Mouse (Mus musculus): ENCODE measurements around the gene Fam129c. TPM values are rescaled to one million over a fixed set of nuclear protein-coding genes. Genes with fewer than 3 reads are reported as not detected.

Fam129c gene
- polyA plus RNA-seq, 1 experiment from 2014 or later = 3.6 TPM

GRCm38 (mm10) chr8:71610822-71611651 lies 13.6 kb downstream of the Fam129c start, which contains the start of gene Colgalt1:
Gene Colgalt1, plus strand, starts transcription at chr8:71610998.
- ATAC-seq (ENCODE audit: insufficient read depth, low FRiP score, low TSS enrichment) (peak; percentile 99), DNase-seq (ENCODE audit: low spot score) (peak; percentile 98)
- WGBS = under 1% methylated on average over 80 of the region's 82 CpGs
- 0 out of 2 replicates have a peak, but pooled peaks cover 7% of the 10 kb centered on the region for H3K36me3 ChIP-seq (ENCODE audit: control insufficient read depth, insufficient read depth, low read length)
- peaks cover 8% of the 10 kb centered on the region for H3K4me1 ChIP-seq (ENCODE audit: control insufficient read depth, insufficient read depth, low read length)
- H3K4me2 ChIP-seq (ENCODE audit: low read depth) = peak within 1 kb of the TSS; percentile 79
- H3K9ac ChIP-seq (ENCODE audit: low read length) = peak within 1 kb of the TSS; percentile 92
- H3K27ac ChIP-seq (ENCODE audit: low read depth, low read length) = peak within 1 kb of the TSS; percentile 70
- peak within 1 kb of the TSS; percentile 94 for H3K4me3 ChIP-seq (ENCODE audit: low read depth, low read length)
- no peaks in the 10 kb centered on the region for H3K27me3 ChIP-seq (ENCODE audit: control insufficient read depth, insufficient read depth, low read length)
- H3K9me3 ChIP-seq (ENCODE audit: control insufficient read depth, low read length) = no peaks in the 10 kb centered on the region

DNA sequence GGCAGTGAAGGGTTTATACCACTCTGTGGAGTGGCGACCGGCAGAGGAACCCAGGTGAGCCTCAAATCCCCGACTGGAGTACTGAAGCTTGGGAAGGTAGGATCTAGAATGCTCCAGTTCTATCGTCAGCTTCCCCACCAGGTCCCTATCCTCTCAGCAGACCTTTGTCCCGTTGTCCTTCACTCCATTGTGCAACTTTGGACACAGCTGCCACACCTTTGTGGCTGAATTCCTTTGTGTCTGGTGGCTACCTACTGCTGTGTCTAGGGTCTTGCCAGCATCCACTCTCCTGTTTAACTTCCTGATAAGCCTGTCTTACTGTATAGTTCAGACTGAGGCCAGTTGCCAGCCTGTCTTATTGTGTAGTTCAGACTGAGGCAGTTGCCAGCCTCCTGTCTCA lies 14.7 kb downstream of the Fam129c start:
- H3K27me3 ChIP-seq (ENCODE audit: control insufficient read depth, insufficient read depth, low read length) = no peaks in the 10 kb centered on the region

DNA sequence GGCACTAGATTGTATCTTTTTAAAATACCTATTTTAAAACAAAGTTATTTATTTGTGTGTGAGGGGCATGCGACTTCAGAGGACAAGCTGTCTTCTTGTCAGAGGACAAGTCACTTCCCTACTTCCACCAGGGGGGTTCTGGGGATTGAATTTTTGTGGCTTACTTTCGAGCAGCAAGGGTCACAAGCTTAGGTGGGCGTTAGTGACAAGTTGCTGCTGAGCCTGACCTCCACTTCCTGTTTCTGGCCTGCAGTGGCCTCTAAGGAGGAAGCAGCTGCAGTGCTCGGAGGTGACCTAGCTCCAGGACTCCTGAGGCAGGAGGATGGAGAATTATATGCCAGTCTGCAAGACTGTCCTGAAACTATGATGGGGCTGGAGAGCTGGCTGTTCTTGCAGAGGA lies 16.0 kb downstream of the Fam129c start:
- no peak overlapping the region for H3K9ac ChIP-seq (ENCODE audit: low read length)
- DNase-seq (ENCODE audit: low spot score) = no peak

More for the DNA sequence above, 14.7 kb downstream of the Fam129c start:
- H3K4me1 ChIP-seq (ENCODE audit: control insufficient read depth, insufficient read depth, low read length) = peaks cover 8% of the 10 kb centered on the region
- ATAC-seq (ENCODE audit: insufficient read depth, low FRiP score, low TSS enrichment) (no peak), DNase-seq (ENCODE audit: low spot score) (no peak)
- no peak overlapping the region for H3K27ac ChIP-seq (ENCODE audit: low read depth, low read length)
- H3K4me3 ChIP-seq (ENCODE audit: low read depth, low read length) = peak overlapping the region; percentile 94
- WGBS = 58% methylated on average over 5 of the region's 5 CpGs
- no peaks in the 10 kb centered on the region for H3K9me3 ChIP-seq (ENCODE audit: control insufficient read depth, low read length)
- H3K36me3 ChIP-seq (ENCODE audit: control insufficient read depth, insufficient read depth, low read length) = peaks cover 9% of the 10 kb centered on the region; the same call in 1 of the 2 replicates
- H3K9ac ChIP-seq (ENCODE audit: low read length) = 0 out of 2 replicates have a peak overlapping the region, but pooled peaks have one; percentile 92
- peak overlapping the region; percentile 79 for H3K4me2 ChIP-seq (ENCODE audit: low read depth)

GRCm38 (mm10) chr8:71619786-71620185 lies 22.3 kb downstream of the Fam129c start:
- DNase-seq (ENCODE audit: low spot score) (no peak), ATAC-seq (ENCODE audit: insufficient read depth, low FRiP score, low TSS enrichment) (no peak)
- Histone ChIP-seq H3K9me3 (ENCODE audit: control insufficient read depth, low read length) (0 out of 2 replicates have a peak, but pooled peaks cover 5% of the 10 kb centered on the region), H3K9ac (ENCODE audit: low read length) (no peak overlapping the region), H3K4me2 (ENCODE audit: low read depth) (no peak overlapping the region), H3K4me1 (ENCODE audit: control insufficient read depth, insufficient read depth, low read length) (no peaks in the 10 kb centered on the region), H3K27me3 (ENCODE audit: control insufficient read depth, insufficient read depth, low read length) (no peaks in the 10 kb centered on the region), H3K36me3 (ENCODE audit: control insufficient read depth, insufficient read depth, low read length) (peaks cover 57% of the 10 kb centered on the region), H3K4me3 (ENCODE audit: low read depth, low read length) (no peak overlapping the region), H3K27ac (ENCODE audit: low read depth, low read length) (no peak overlapping the region)
- 94% methylated on average over 2 of the region's 2 CpGs for WGBS

More for the DNA sequence above, 16.0 kb downstream of the Fam129c start:
- H3K9me3 ChIP-seq (ENCODE audit: control insufficient read depth, low read length) = no peaks in the 10 kb centered on the region
- H3K4me1 ChIP-seq (ENCODE audit: control insufficient read depth, insufficient read depth, low read length) = peaks cover 8% of the 10 kb centered on the region
- peaks cover 15% of the 10 kb centered on the region for H3K36me3 ChIP-seq (ENCODE audit: control insufficient read depth, insufficient read depth, low read length)
- no peak for ATAC-seq (ENCODE audit: insufficient read depth, low FRiP score, low TSS enrichment)
- H3K27ac ChIP-seq (ENCODE audit: low read depth, low read length) = no peak overlapping the region
- H3K4me3 ChIP-seq (ENCODE audit: low read depth, low read length) = no peak overlapping the region
- 66% methylated on average over 4 of the region's 4 CpGs for WGBS
- H3K4me2 ChIP-seq (ENCODE audit: low read depth) = no peak overlapping the region
- no peaks in the 10 kb centered on the region for H3K27me3 ChIP-seq (ENCODE audit: control insufficient read depth, insufficient read depth, low read length)

- H3K9ac ChIP-seq (ENCODE audit: low read length) = no peak overlapping the region
Observed at GRCm38 (mm10) chr8:71625088-71625487, 27.6 kb downstream of the Fam129c start.

DNA sequence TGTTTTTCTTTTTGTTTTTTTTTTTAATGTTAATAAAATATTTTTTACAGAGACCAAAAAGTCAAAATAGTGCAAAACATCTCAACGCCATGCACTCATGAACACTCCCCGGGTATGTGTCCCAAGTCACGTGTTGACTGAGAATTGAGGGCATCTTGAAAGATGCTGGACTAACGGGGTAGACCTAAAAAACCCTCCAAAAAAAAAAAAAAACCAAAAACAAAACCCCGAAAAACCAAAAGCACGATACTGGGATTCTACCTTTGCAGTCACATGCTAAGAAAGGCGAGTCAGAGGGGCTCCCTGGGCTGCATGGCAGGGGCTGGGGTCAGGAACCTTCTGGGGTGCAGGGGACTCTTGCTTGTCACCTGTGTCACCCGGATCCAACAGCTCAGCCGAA lies 29.3 kb downstream of the Fam129c start:
- Histone ChIP-seq H3K9ac (ENCODE audit: low read length) (no peak overlapping the region), H3K27me3 (ENCODE audit: control insufficient read depth, insufficient read depth, low read length) (peaks cover 9% of the 10 kb centered on the region), H3K36me3 (ENCODE audit: control insufficient read depth, insufficient read depth, low read length) (peaks cover 26% of the 10 kb centered on the region), H3K4me3 (ENCODE audit: low read depth, low read length) (no peak overlapping the region), H3K9me3 (ENCODE audit: control insufficient read depth, low read length) (0 out of 2 replicates have a peak, but pooled peaks cover 5% of the 10 kb centered on the region), H3K4me2 (ENCODE audit: low read depth) (no peak overlapping the region), H3K4me1 (ENCODE audit: control insufficient read depth, insufficient read depth, low read length) (peaks cover 9% of the 10 kb centered on the region), H3K27ac (ENCODE audit: low read depth, low read length) (no peak overlapping the region)
- ATAC-seq (ENCODE audit: insufficient read depth, low FRiP score, low TSS enrichment) = no peak
- no peak for DNase-seq (ENCODE audit: low spot score)
- 89% methylated on average over 9 of the region's 9 CpGs for WGBS

More at GRCm38 (mm10) chr8:71625088-71625487, 27.6 kb downstream of the Fam129c start:
- H3K4me2 ChIP-seq (ENCODE audit: low read depth) = no peak overlapping the region
- ATAC-seq (ENCODE audit: insufficient read depth, low FRiP score, low TSS enrichment) = no peak
- H3K36me3 ChIP-seq (ENCODE audit: control insufficient read depth, insufficient read depth, low read length) = peaks cover 38% of the 10 kb centered on the region
- H3K9me3 ChIP-seq (ENCODE audit: control insufficient read depth, low read length) = 0 out of 2 replicates have a peak, but pooled peaks cover 5% of the 10 kb centered on the region
- peaks cover 3% of the 10 kb centered on the region for H3K27me3 ChIP-seq (ENCODE audit: control insufficient read depth, insufficient read depth, low read length)
- DNase-seq (ENCODE audit: low spot score) = no peak
- WGBS = 75% methylated on average over 1 of the region's 1 CpGs
- no peak overlapping the region for H3K4me3 ChIP-seq (ENCODE audit: low read depth, low read length)
- H3K27ac ChIP-seq (ENCODE audit: low read depth, low read length) = no peak overlapping the region
- H3K4me1 ChIP-seq (ENCODE audit: control insufficient read depth, insufficient read depth, low read length) = peaks cover 7% of the 10 kb centered on the region

DNA sequence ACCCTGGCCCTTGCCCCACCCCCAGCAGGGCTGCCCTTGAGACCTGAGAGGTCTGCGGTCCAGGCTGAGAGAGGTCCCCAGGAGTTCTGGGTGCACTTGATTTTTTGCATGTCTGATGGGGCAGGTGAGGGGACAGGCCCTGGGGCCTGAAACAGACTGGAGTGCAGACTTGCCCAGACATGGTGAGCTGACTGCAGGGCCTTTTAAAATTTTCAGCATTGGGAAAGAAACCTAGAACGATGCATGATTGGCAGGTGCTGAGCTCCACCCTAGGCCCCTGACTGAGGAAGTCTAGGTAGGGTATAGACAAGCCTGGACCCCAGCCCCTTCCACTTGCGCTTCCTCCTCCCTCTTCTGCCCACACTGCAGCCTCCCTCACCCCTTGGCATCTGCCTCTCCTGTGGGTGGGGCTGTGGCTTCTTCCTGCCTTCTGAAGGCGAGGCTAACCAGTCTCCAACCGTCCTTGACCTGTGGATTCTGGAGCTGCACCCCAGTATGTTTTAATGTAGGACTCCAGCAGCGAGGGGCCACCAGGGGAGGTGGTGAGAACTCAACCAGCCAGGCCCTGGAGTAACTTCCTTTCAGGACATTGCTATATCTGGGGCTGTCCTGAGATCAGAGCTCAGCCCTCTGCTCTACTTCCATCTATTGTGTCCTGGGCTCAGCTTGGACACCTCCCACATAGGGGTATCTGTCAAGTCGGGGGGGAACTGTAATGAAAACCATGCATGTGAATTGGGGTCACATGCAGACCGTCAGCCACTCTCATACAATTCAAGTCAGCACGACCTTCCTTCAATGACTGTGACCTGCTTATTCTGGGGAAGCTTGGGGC lies 30.0 kb downstream of the Fam129c start:
- H3K9ac ChIP-seq (ENCODE audit: low read length) = no peak overlapping the region
- DNase-seq (ENCODE audit: low spot score) = no peak
- H3K4me1 ChIP-seq (ENCODE audit: control insufficient read depth, insufficient read depth, low read length) = peaks cover 9% of the 10 kb centered on the region
- peaks cover under 1% of the 10 kb centered on the region; the same call in 1 of the 2 replicates for H3K9me3 ChIP-seq (ENCODE audit: control insufficient read depth, low read length)
- H3K36me3 ChIP-seq (ENCODE audit: control insufficient read depth, insufficient read depth, low read length) = peaks cover 19% of the 10 kb centered on the region
- no peak for ATAC-seq (ENCODE audit: insufficient read depth, low FRiP score, low TSS enrichment)
- 52% methylated on average over 9 of the region's 9 CpGs for WGBS
- no peak overlapping the region for H3K4me2 ChIP-seq (ENCODE audit: low read depth)
- H3K27me3 ChIP-seq (ENCODE audit: control insufficient read depth, insufficient read depth, low read length) = peaks cover 12% of the 10 kb centered on the region
- no peak overlapping the region for H3K4me3 ChIP-seq (ENCODE audit: low read depth, low read length)
- no peak overlapping the region for H3K27ac ChIP-seq (ENCODE audit: low read depth, low read length)

GRCm38 (mm10) chr8:71628396-71629095 lies 31.1 kb downstream of the Fam129c start:
- 8% methylated on average over 16 of the region's 16 CpGs for WGBS
- H3K27me3 ChIP-seq (ENCODE audit: control insufficient read depth, insufficient read depth, low read length) = peaks cover 14% of the 10 kb centered on the region

More at GRCm38 (mm10) chr8:71628396-71629095, 31.1 kb downstream of the Fam129c start:
- Histone ChIP-seq H3K9ac (ENCODE audit: low read length) (peak overlapping the region; percentile 62), H3K4me3 (ENCODE audit: low read depth, low read length) (peak overlapping the region; percentile 43), H3K4me2 (ENCODE audit: low read depth) (peak overlapping the region; percentile 85), H3K9me3 (ENCODE audit: control insufficient read depth, low read length) (peaks cover 7% of the 10 kb centered on the region), H3K4me1 (ENCODE audit: control insufficient read depth, insufficient read depth, low read length) (peaks cover 9% of the 10 kb centered on the region), H3K27ac (ENCODE audit: low read depth, low read length) (no peak overlapping the region), H3K36me3 (ENCODE audit: control insufficient read depth, insufficient read depth, low read length) (peaks cover 9% of the 10 kb centered on the region)
- ATAC-seq (ENCODE audit: insufficient read depth, low FRiP score, low TSS enrichment) (no peak), DNase-seq (ENCODE audit: low spot score) (no peak)

Data from neural tube, embryonic 11.5 days (tissue).